Mouse (Mus musculus) neural tube, embryonic 10.5 days (tissue): ENCODE data around the gene Rabepk.
"Not testable (repeated sequence)": the region's sequence is repeated elsewhere in the genome, so short reads cannot be mapped to it uniquely, and the experiment has no call there.

Experiments used
- DNase-seq: peaks from one replicate; pipeline ENCODE4 v3.0.0-alpha.2; 2017; ENCODE audit warnings: low spot score; ENCODE audit errors: extremely low spot score

Rabepk gene

DNA sequence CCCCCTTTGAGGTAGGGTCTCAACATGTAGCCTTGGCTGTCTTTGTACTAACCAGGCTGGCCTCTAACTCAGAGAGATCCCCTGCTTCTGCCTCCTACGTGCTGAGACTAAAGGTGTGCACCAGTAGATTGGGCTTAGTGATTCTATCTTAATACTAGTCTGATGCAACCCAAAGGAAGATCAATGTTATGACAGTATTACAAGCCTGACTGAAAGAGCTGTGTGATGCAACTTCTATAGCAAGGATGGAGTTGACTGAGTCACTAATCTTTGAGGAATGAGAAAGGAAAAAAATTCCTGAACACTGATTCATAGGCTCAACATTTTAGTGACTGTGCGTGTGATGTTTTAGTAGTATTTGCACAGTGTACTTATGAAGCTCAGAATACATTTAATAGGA is 29.7 kb downstream of the Rabepk start:
- DNase-seq: no peak

DNA sequence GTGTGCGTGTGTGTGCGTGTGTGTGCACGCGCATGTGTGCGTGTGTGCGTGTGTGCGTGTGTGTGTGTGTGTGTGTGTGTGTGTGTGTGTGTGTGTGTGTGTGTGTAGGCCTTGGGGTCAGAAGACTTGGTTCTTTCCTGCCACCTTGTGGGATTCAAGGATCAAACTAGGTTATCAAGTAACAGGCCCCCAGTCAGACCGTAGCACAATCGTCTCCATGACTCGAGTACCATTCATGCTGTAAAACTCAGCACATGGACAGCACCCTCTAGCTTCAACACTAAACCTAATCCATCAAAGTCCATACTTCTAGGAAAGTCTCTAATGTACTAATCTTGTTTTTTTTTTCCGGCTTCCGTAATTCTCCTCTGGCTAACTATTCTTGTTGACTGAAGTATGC is 34.9 kb downstream of the Rabepk start:
- no peak for DNase-seq

DNA sequence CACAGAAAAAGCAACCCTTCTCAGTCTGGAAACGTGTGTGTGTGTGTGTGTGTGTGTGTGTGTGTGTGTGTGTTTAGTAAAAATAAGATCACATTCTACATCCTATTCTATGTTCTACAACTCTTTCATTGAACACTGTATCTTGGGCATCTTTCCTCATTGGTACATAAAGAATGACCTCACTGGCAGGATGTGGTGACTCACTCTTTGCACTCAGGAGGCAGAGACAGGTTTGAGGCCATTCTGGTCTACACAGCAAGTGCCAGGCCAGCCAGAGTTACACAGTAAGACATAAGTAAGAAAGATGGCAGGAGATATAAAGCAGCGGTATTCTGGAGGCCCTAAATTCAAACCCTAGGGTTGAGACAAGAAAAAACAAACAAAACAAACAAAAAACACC is 36.8 kb downstream of the Rabepk start:
- DNase-seq: no peak

DNA sequence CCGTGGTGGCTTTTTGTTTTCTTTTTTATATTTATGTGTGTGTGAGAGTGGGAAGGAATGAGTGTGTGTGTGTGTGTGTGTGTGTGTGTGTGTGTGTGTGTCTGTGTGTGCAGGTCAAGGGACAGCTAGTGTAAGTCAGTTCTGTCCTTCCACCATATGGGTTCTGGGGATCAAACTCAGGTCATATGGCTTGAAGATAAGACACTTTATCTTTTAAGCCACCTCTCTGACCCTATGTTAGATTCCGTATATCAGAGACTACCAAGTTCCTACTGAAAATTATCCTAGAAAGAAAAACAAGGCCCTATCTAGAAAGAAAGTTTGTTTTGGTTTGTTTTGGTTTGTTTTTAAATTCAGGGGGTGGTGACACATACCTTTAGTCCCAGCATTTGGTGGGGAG is 37.5 kb downstream of the Rabepk start:
- no peak for DNase-seq

DNA sequence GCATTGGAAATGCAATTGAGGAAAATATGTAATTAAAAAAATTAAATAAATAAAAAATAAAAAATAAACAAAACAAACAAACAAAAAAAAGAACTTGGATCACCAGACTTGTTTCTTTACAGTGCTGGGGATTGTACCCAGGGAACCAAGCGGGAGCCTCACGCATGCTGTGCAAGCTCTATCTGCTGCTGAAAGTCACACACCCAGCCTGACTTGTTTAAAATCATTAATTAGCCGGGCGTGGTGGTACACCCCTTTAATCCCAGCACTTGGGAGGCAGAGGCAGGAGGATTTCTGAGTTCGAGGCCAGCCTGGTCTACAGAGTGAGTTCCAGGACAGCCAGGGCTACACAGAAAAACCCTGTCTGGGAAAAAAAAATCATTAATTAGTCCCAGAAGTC is 38.4 kb downstream of the Rabepk start:
- not testable (repeated sequence) for DNase-seq

DNA sequence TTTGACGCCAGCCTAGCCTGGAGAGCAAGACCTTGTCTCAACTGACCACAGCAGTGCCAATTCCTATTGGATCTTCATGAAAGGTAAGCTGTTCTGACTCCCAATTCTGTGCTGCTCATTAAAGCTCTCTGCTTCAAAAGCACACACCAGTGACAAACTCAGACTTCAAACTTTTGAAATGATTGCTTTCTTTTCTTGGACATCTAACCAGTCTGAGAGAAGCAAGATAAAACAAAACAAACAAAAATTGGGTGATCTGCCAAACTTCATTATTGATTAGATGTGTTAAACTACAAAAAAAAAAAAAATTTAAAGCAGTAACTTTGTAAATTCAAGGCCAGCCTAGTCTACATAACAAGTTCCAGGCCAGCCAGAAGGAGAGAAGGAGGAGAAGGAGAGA is 42.4 kb downstream of the Rabepk start:
- DNase-seq: no peak

DNA sequence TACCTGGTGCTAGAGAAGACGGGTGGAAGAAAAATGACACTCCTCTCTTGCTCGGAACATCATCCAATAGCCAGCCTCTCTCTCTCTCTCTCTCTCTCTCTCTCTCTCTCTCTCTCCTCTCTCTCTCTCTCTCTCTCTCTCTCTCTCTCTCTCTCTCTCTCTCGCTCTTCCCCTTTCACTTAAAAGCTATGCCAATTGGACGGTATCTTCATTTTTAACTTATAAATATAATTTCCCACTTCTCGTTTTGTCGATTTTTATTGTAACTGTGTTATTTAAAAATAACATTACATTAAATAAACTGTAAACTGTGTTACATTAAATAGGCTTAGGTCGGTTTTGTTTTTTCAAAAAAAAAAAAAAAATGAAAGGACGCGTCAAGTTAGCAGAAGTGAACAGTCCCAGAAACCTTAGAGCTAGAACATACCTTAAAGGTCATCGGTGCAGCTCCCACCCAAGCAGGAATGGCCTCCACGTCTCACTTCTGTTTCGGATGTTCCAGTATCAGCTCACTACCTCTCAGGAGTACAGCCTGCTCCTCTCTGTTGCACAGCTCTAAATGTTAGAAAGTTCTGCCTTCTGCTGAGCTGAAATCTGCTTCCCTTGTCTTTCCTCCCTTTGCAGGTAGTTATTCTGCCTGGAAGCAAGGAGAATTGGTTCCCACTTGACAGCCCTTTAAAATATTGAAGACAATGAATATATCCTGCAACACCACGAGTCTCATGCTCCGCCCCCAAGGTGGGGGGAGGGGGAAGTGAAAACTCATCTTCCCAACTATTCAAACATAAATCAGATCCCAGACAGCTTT is 45.0 kb downstream of the Rabepk start, which contains the start of gene Gapvd1:
Gapvd1 (minus strand) TSS at position 682 of the 808 bp plus-strand sequence.
- DNase-seq: peak; percentile 50

DNA sequence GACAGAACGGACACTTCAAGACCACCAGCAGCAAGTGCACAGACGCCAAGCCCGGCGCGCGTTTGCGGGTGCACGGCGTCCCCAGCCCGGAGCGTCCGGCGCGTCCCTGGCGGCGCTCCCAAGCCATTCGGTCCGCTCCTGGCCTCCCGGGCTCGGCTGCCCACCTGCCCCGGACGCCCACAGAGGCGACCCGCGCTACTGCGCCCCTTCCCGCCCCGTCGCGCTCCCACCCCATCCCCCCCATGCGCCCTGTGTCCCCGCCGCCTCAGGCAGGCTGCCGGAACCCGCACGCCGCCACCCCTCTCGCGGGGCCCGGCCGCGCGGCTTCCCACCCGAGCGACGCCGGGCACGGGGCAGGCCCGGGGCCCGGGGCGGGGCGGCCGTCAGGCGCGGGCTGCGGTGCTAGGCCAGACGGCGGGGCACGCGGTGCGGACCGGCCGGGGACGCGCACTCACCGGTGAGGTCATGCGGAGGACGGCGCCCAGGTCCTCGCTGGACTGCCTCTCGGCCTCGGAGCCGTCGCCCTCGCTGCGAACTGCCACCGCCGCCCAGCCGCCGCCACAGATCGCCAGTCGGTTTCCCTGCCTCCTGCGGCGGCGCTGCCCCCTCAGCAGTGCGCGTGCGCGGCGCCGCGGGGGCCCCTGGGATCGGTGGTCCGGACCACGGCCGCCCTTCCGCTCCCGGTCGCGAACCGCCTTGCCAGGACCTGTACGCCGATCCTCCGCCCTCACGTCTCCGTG is 45.7 kb downstream of the Rabepk start:
- peak; percentile 91 for DNase-seq

DNA sequence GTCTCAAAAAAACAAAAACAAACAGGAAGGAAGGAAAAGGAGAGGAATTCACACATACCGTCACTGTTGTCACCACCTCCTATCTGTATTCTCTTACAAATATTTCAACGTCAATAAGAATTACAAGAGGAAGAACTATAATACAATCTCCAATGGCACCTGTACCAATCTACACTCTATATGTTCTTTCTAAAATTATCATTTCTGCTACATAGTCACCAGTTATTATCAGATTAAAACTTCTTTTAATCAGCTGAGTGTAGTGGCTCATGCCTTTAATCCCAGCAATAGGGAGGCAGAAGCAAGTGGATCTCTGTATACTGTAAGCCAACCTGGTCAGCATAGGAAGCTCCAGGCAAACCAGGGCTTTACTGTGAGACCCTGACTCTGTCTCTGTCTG is 49.5 kb downstream of the Rabepk start:
- no peak for DNase-seq

DNA sequence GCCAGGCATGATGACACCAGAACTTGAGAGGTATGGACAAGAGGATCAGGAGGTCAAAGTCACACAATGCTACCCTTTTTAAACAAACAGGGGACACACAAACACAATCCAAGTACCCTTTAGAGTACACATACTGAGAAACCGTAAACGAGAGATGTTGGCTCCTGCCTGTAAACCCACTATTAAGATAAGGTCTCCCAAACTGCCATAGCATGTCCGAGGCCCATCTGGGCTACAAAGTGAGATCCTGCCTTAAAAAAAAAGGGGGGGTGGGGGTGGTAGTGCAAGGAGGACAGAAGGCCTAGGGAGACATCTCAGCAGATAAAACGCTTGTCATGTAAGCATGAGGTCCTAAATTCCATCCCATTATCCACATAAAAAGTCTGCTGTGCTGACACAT is 51.2 kb downstream of the Rabepk start:
- no peak for DNase-seq

DNA sequence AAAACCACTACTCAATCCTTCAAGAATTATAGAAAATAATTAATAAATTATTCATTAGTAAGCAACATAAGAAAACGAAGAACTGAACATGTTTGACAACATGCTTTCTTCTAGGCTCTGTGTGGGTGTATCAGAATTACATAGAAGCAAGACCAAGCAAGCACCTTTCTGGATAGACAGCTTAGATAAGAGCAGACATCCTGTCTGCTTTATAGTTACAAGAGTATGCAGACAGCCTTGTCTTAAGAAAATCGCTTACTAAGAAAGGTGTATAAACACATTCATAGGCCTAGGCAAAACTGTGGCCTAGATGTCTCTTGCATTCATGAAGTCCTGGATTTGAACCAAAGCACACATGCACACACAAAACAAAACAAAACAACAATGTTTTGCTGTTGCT is 54.0 kb downstream of the Rabepk start:
- no peak for DNase-seq

DNA sequence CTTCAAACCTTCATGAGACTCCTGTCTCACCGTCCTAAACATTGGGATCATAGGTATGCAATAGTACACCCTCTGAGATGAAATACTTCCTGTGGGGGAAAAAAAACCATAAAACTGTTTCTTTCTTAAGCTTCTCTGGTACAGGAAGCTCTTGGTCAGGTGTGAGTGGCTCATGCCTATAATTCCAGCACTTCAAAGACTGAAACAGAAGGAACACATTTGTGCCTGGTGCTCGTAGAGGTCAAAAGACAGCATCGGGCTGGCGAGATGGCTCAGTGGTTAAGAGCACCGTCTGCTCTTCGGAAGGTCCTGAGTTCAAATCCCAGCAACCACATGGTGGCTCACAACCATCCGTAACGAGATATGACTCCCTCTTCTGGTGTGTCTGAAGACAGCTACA is 55.2 kb downstream of the Rabepk start:
- DNase-seq: no peak

DNA sequence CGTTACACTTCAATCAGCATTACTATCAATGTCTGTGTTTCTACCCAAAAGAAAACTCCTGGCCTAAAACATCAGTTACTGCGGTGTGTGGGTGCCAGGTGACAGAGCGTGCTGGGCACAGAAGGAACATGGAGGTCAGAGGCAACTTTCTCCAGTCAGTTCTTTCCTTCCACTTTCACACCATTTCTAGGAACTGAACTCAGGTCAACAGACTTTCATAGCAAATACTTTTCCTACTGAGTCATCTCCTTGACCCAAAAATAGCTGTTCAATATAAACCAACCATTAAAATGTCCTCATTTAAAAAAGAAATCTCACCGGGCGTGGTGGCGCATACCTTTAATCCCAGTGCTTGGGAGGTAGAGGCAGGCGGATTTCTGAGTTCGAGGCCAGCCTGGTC is 57.0 kb downstream of the Rabepk start:
- no peak for DNase-seq

DNA sequence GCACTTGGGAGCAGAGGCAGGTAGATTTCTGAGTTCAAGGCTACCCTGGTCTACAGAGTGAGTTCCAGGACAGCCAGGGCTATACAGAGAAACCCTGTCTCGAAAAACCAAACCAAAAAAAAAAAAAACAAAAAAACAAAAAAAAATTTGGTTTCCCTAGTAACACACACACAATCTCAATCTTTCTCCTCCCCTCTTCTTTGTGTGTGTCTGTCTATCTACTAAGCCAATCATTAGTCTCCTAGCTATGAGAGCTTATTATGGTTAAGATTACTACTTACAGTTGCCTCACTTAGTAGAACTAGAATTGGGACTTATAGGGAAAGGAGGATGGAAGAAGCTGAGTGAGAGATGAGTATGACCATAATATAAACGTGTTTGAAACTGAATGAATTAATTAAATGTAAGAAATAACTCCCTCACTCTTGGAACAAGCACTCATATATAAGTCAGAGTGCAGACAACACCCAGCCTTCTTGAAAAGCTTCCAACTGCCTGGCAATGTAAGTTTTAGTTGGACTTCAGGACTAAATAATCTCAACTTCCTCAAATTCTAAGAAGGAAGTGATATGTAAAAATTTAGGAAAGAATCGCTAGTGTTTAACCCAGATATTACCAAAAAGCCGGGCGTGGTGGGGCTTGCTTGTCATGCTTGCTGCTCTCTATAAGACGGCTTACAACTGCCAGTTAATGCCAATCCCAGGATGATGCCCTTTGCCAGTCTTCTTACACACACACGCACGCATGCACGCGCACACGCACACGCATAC is 58.1 kb downstream of the Rabepk start:
- DNase-seq: no peak

DNA sequence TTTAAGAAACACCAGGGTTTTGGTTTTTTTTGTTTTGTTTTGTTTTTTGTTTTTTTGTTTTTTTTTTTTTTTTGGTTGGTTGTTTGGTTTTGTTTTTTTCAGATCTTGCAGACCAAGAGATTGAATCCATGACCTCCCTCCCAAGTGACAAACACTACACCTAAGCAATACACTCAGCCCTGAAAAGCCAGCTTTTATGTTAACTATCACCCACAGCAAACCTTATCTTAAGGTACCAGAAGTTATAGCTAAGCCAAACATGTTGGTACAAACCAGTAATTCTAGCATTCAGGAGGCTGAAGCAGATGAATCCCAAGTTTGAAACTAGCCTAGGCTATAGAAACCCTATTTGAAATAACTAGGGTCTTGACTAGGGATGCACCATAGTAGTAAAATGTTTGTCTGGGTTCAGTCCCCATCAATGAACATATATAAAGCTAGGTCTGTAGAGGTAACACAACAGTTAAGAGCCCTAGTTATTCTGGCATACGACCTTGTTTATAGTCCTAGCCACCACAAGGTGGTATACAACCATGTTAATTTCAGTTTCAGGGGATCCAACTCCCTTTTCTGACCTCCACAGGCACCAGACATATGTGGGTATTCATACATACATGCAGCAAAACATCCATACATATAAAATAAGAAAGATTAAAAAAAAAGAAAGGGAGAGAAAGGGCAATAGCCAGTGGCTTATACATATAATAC is 59.9 kb downstream of the Rabepk start:
- DNase-seq: no peak

DNA sequence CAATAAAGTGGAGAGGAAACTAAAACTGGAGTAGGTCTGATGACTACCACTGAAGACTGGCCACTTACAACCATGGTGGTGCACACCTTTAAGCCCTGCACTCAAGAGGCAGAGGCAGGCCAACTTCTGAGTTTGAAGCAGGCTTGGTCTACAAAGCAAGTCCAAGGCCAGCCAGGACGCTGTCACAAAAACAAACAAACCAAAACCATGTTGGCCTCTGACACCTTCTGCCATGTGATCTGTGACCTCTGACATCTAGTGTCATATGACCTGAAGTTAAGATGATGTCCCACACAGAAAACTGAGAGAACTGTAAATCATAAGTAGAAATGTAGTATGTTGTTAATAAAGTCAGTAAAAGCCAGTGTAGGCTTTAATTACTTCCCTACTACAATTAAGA is 61.8 kb downstream of the Rabepk start:
- no peak for DNase-seq

DNA sequence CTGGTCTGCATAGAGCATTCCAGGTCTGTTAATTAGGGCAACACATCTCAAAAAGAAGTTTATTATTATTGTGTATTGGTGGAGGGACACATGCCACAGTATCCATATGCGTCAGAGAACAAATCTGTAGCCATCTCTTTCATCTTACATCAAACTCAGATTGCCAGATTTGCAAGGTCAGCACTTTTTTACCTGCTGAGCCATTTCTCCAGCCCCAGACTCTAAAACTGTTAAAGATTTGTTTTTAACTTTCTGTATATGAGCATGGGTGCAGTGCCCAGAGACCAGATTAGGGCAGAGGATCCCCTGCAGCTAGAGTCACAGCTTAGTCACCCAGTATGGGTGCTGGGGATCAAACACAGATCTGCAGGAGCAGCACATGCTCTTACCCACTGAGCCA is 63.1 kb downstream of the Rabepk start:
- no peak for DNase-seq
